Mouse (Mus musculus) liver, embryonic 12.5 days (tissue): ENCODE data around the gene Pheta2. TPM values are rescaled to one million over a fixed set of nuclear protein-coding genes. Genes with fewer than 3 reads are reported as not detected.
A peak's percentile ranks its signal among the peaks of the same experiment; 100 is the strongest.
"Not testable (repeated sequence)": the region's sequence is repeated elsewhere in the genome, so short reads cannot be mapped to it uniquely, and the experiment has no call there.

Experiments used
- ATAC-seq: fragments of 200-750 bp; cut with Nextera tagmentation; 2 replicates; pipeline ENCODE4 v1.8.0; 2017; ENCODE audit warnings: moderate number of reproducible peaks, mild to moderate bottlenecking, moderate library complexity
- H3K27ac ChIP-seq: fragments of 300-500 bp; sonication (generic); 2 replicates; pipeline ENCODE4 v1.5.1; 2016; ENCODE audit warnings: mild to moderate bottlenecking
- H3K27me3 ChIP-seq: fragments of 300-500 bp; sonication (generic); replicated peaks from 2 replicates; pipeline ENCODE4 v1.6.1; 2016; ENCODE audit warnings: mild to moderate bottlenecking, moderate library complexity
- H3K36me3 ChIP-seq: fragments of 300-500 bp; sonication (generic); 2 replicates; pipeline ENCODE4 v1.6.1; 2016; ENCODE audit warnings: mild to moderate bottlenecking, moderate library complexity
- H3K4me1 ChIP-seq: fragments of 300-500 bp; sonication (generic); 2 replicates; pipeline ENCODE4 v1.6.1; 2016
- H3K4me2 ChIP-seq: fragments of 300-500 bp; sonication (generic); 2 replicates; pipeline ENCODE4 v1.6.1; 2016; ENCODE audit warnings: mild to moderate bottlenecking, moderate library complexity
- H3K4me3 ChIP-seq: fragments of 300-500 bp; sonication (generic); 2 replicates; pipeline ENCODE4 v1.5.1; 2016; ENCODE audit warnings: mild to moderate bottlenecking, moderate library complexity
- H3K9ac ChIP-seq: fragments of 300-500 bp; sonication (generic); 2 replicates; pipeline ENCODE4 v1.6.1; 2016; ENCODE audit warnings: mild to moderate bottlenecking, moderate library complexity
- H3K9me3 ChIP-seq: fragments of 300-500 bp; sonication (generic); replicated peaks from 2 replicates; pipeline ENCODE4 v1.6.1; 2016; ENCODE audit warnings: mild to moderate bottlenecking, moderate library complexity
- WGBS: fragments of 180-500 bp; shearing (Covaris S2); methylation state at CpG from one replicate; pipeline ENCODE4 v1.1.7; 2016; ENCODE audit not compliant: insufficient replicate concordance; 5-methylcytosine and 5-hydroxymethylcytosine counted together
- polyA plus RNA-seq: library from polyadenylated mRNA; unstranded; fragments of >200 nt; fragmentation: Nextera tagmentation; extraction: Ambion mirVana; gene quantifications from 2 replicates; pipeline ENCODE4 v1.2.1, GENCODE M21; 2016

The Pheta2 gene
- polyA plus RNA-seq, 1 experiment from 2014 or later: 39.1 TPM

DNA sequence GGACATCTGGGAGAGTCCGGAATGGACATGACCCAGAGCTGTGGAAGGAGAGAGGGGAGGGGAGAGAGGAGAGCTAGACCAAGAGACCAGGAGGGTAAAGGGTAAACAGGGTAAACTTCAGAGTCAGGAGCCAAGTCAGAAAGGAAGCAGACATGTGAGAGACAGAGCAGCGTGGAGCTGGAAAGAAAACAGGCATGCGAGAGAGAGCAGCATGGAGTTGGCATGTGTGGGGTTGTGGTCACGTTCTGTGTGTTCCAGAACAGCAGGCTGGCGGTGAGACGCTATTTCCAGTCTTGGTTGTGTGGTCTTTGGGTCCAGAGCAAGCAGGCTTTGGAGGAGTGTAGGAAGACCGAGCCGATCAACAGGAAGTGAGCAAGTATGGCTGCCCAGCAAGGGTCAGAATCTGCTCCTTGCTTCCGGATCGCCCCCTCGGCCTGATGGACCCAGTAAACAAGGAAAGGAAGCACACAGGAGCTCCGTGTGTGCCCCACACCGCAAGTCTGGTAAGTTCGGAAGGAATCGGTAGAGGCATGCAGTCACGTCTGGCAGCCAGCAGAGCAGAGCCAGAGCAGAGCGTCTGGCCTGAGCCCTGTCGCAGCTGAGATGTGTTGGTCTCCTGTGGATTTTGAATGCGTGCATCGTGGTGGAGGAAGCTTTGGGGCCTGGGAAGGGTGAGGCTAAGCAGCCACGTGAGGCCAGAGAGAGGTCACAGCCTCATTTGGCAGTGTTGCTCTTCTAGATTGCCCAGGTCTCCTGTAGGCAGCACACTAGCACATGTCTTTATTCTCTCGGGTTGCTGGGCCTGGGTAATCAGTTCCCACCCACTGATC, 19.9 kb downstream of the Pheta2 start:
- Histone ChIP-seq H3K27me3 (no peaks in the 10 kb centered on the region), H3K27ac (peak overlapping the region; percentile 31; the same call in 1 of the 2 replicates), H3K4me3 (no peak overlapping the region), H3K9ac (no peak overlapping the region), H3K9me3 (no peaks in the 10 kb centered on the region), H3K4me1 (peaks cover 35% of the 10 kb centered on the region), H3K36me3 (no peaks in the 10 kb centered on the region), H3K4me2 (0 out of 2 replicates have a peak overlapping the region, but pooled peaks have one; percentile 3)
- ATAC-seq: no peak
- WGBS: 61% methylated on average over 22 of the region's 22 CpGs

DNA sequence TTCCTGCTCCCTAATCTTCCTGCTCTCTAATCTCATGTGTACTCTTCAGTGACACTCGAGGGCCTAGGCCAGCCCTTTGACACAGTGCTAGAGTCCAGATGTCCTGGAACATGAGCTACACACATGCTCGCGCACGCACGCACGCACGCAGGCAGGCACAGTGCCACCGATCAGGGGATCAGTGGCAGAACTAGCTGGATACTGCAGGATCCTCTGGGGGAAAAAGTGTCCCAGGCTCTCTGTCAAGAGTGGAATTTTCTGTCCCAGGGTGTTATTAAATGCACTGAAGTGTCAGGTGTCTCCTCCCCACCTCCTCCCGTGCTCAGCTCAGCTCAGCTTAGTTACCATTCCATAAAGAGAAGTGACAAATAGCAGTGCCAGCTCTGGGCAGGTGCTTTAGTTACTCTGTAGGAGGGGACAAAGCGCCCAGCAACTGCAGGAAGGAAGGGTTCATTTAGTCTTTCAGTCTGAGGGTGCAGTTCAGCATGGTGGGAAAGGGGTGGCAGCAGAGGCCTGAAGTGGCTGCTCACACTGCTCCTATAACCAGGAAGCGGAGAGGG, 22.8 kb downstream of the Pheta2 start:
- Histone ChIP-seq H3K4me1 (peaks cover 26% of the 10 kb centered on the region), H3K36me3 (no peaks in the 10 kb centered on the region), H3K9me3 (no peaks in the 10 kb centered on the region), H3K9ac (no peak overlapping the region), H3K4me2 (no peak overlapping the region), H3K4me3 (no peak overlapping the region), H3K27ac (peak overlapping the region; percentile 5), H3K27me3 (no peaks in the 10 kb centered on the region)
- WGBS: 74% methylated on average over 11 of the region's 11 CpGs
- peak; percentile 54; the same call in 1 of the 2 replicates for ATAC-seq

DNA sequence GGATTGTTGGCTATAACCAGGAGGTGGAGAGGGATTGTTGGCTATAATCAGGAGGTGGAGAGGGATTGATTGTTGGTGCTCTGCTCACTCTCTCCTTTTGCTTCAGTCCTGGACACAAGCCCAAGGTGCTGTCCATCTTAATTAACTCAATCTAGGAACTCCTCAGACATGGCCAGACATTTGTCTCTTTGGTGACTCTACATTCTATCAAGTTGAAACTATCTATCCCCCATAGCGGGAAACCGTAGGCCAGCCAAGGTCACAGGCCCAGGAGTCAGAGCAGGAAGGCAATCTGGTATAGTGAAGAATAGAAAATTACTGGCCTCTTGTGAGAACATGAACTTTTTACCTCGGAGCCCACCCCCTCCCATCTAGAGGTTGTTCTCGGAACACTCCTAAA, 23.5 kb downstream of the Pheta2 start:
- WGBS: 77% methylated on average over 4 of the region's 4 CpGs

DNA sequence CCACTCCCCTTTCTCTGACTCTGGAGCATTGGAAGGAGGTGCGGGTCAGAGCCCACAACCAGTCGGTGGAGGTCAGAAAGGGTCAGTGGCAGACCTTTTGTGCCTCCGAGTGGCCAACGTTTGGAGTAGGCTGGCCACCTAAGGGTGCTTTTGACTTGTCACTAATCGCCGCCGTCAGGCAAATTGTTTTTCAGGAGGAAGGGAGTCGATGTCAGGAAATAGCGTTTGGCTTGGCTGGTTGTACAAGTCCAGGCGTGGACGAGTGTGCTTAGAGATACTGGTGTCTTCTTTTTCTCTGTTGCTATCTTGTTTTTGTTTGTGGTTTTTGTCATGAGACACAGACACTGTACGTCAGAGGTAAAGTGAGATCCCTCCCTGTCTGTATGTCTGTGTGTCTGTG, 25.1 kb downstream of the Pheta2 start:
- ATAC-seq, H3K36me3 ChIP-seq, H3K27me3 ChIP-seq, H3K4me2 ChIP-seq, H3K9ac ChIP-seq, H3K4me3 ChIP-seq, H3K9me3 ChIP-seq, H3K27ac ChIP-seq: not testable (repeated sequence)
- peaks cover 20% of the 10 kb centered on the region for H3K4me1 ChIP-seq
- WGBS: 32% methylated on average over 11 of the region's 12 CpGs

More for the DNA sequence above, 23.5 kb downstream of the Pheta2 start:
- Histone ChIP-seq H3K4me3 (no peak overlapping the region), H3K27me3 (no peaks in the 10 kb centered on the region), H3K36me3 (no peaks in the 10 kb centered on the region), H3K9ac (no peak overlapping the region), H3K4me2 (no peak overlapping the region), H3K27ac (no peak overlapping the region), H3K9me3 (no peaks in the 10 kb centered on the region), H3K4me1 (peaks cover 26% of the 10 kb centered on the region)
- no peak for ATAC-seq

DNA sequence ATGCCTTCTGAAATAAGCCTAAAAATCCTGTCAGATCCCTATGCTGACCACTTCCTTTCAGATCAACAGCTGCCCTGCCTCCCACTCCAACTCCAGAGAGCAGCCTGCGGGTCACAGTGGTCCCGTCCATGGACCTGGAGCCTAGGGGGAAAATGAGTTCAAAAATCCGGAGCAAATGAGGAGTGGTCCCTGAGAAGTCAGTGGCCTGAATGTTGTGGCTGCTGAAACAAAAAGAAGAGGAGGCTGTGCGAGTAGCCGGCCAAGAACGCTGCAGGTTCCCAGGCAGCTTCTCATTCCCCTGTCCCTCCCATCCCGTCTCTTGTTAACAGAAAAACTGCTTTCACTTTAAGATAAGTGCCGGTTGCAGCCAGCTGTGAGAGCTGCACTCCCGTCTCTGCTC, 25.8 kb downstream of the Pheta2 start:
- peak overlapping the region; percentile 49 for H3K4me2 ChIP-seq
- 9% methylated on average over 6 of the region's 9 CpGs for WGBS
- H3K36me3 ChIP-seq, H3K27ac ChIP-seq, H3K27me3 ChIP-seq, ATAC-seq, H3K4me3 ChIP-seq, H3K9me3 ChIP-seq, H3K9ac ChIP-seq: not testable (repeated sequence)
- peaks cover 14% of the 10 kb centered on the region for H3K4me1 ChIP-seq

DNA sequence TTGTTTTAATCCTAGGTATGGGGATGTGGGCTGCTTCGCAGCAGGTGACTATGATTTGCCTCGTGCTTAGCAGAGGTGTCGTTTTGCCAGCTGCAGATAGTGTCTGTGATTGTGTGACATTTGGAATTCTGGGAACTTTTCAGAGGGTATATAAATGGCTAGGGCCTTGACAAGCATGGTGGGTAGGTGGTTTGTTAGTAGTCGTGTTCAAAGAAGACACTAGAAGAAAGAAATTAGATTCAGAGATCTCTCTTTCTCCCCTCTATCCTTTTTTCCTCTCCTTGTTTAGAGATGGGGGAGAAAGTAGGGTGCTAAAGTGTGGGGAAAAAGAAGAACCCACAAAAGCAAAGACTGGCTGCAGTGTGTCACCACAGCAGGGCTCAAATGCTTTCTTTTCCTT, 29.4 kb downstream of the Pheta2 start:
- Histone ChIP-seq H3K4me2 (no peak overlapping the region), H3K27ac (no peak overlapping the region)

DNA sequence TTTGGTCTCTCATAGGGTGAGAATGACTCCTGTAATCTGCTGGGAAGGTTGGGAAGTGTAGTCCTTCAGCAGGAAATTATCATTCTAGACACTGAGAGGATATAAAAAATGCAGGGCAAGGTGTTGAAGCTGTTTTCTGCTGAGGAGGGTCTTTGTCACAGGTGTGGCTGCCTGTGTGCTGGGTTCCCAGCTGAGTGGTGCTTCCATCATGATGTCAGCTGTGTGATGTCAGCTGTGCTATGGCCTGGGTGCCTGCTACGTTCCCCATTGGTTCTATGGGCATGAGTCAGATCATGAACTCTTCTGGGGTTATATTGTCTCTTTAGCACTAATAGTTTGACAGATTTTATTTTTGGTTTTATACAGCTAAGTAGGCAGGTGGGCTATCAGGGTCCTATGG, 30.1 kb downstream of the Pheta2 start:
- peaks cover 5% of the 10 kb centered on the region; the same call in 1 of the 2 replicates for H3K36me3 ChIP-seq
- 70% methylated on average over 1 of the region's 1 CpGs for WGBS
- H3K9me3 ChIP-seq: no peaks in the 10 kb centered on the region
- H3K4me1 ChIP-seq: no peaks in the 10 kb centered on the region
- H3K4me2 ChIP-seq: no peak overlapping the region
- no peak for ATAC-seq
- H3K27ac ChIP-seq: no peak overlapping the region
- H3K4me3 ChIP-seq: no peak overlapping the region
- no peaks in the 10 kb centered on the region for H3K27me3 ChIP-seq
- H3K9ac ChIP-seq: no peak overlapping the region

More for the DNA sequence above, 29.4 kb downstream of the Pheta2 start:
- Histone ChIP-seq H3K9ac (no peak overlapping the region), H3K4me3 (no peak overlapping the region), H3K4me1 (no peaks in the 10 kb centered on the region), H3K36me3 (no peaks in the 10 kb centered on the region), H3K27me3 (no peaks in the 10 kb centered on the region), H3K9me3 (no peaks in the 10 kb centered on the region)
- WGBS: 68% methylated on average over 4 of the region's 4 CpGs
- no peak for ATAC-seq

DNA sequence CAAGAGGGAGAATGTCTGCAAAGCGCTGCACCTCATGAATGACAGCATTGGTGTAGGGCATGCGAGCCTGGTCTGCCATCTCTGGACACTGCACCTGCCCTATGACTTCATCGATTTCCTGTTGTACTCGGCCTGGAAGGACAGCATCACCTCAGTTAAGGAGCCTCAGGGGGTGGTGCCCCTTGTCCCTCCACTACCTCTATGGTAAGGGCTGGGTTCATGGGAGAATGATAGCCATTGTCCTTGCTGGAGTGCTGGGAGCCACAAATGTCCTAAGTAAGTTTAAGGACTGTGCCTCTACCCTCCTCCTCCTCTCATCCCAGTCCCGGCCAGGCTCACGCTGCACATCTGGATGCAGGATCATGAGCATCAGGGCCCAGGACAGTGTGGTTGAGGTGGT, 33.7 kb downstream of the Pheta2 start:
- ATAC-seq: no peak
- Histone ChIP-seq H3K9ac (no peak overlapping the region), H3K27ac (no peak overlapping the region), H3K27me3 (no peaks in the 10 kb centered on the region; the same call in 1 of the 2 replicates), H3K9me3 (no peaks in the 10 kb centered on the region), H3K36me3 (peaks cover 6% of the 10 kb centered on the region; the same call in 1 of the 2 replicates), H3K4me3 (no peak overlapping the region), H3K4me2 (no peak overlapping the region), H3K4me1 (no peaks in the 10 kb centered on the region)
- WGBS: 75% methylated on average over 6 of the region's 6 CpGs

DNA sequence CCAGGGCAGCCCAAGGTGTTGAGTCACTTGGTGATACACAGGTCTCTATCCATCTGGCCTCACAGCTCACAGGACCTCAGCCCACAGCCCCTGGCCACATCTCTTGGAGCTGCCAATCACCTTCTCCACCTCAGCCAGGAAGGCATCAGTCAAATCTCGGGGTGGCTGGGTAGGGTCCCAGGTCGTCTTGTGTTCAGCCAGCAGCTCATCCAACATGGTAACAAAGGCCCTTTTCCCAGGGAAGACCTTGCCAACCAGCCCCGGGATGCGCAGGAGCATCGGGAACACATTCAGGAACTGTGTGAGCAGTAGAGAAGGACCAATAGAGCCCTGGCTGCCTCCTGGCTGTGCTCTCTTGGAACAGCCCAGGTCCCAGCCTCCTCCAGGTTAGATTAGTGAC, 34.2 kb downstream of the Pheta2 start:
- 0 out of 2 replicates have a peak, but pooled peaks cover 4% of the 10 kb centered on the region for H3K4me1 ChIP-seq
- H3K36me3 ChIP-seq: peaks cover 6% of the 10 kb centered on the region; the same call in 1 of the 2 replicates
- H3K4me3 ChIP-seq: no peak overlapping the region
- 63% methylated on average over 5 of the region's 5 CpGs for WGBS
- no peak overlapping the region for H3K4me2 ChIP-seq
- no peak for ATAC-seq
- no peaks in the 10 kb centered on the region; the same call in 1 of the 2 replicates for H3K27me3 ChIP-seq
- H3K9me3 ChIP-seq: no peaks in the 10 kb centered on the region
- H3K27ac ChIP-seq: no peak overlapping the region
- H3K9ac ChIP-seq: no peak overlapping the region

DNA sequence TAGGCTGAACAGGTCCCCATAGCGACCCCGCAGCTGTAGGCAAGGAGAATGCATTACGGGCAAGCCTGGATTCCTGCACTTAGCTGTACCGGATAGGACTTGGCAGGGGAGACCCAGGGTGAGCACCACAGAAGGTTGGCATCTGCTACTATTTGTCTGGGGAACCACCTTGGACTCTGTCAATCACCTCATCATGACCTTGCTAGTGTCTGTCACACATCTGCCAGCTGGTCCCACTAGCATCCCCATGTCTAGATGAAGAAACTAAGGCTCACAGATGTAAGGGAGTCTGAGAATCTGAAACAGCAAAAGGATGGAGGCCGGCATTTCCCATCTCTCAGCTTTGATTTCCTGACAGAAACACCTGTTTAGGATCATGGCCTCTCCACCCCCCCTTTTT, 35.7 kb downstream of the Pheta2 start:
- WGBS: 73% methylated on average over 5 of the region's 5 CpGs
- H3K4me3 ChIP-seq: no peak overlapping the region
- H3K9ac ChIP-seq: no peak overlapping the region
- no peaks in the 10 kb centered on the region for H3K9me3 ChIP-seq
- H3K4me1 ChIP-seq: peaks cover 8% of the 10 kb centered on the region; the same call in 1 of the 2 replicates
- peaks cover 2% of the 10 kb centered on the region; the same call in 1 of the 2 replicates for H3K27me3 ChIP-seq
- no peak overlapping the region for H3K4me2 ChIP-seq
- H3K27ac ChIP-seq: no peak overlapping the region
- H3K36me3 ChIP-seq: peaks cover 6% of the 10 kb centered on the region; the same call in 1 of the 2 replicates
- ATAC-seq: no peak

DNA sequence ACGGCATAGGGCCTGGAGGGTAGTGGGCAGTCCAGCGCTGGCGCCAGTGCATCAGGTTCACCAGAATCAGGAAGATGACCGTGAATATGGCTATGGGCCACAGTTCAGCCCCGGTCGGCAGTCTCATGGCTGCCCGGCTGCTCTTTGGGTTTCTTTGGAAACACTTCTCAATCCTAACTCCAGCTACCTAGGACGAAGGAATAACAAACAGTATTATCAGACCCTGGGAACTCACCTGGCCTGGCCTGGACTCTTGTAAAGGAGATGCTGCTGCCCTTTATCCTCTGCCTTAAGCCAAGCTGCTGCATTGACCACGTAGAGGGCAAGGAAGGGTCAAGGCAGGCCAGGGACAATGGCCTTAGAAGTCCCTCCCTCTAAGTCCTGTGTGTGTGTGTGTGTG, 37.1 kb downstream of the Pheta2 start:
- no peak overlapping the region for H3K27ac ChIP-seq
- no peak overlapping the region for H3K9ac ChIP-seq
- no peaks in the 10 kb centered on the region for H3K9me3 ChIP-seq
- no peak overlapping the region for H3K4me3 ChIP-seq
- no peak overlapping the region for H3K4me2 ChIP-seq
- peaks cover 6% of the 10 kb centered on the region; the same call in 1 of the 2 replicates for H3K36me3 ChIP-seq
- no peak for ATAC-seq
- peaks cover 7% of the 10 kb centered on the region; the same call in 1 of the 2 replicates for H3K27me3 ChIP-seq
- WGBS: 70% methylated on average over 9 of the region's 9 CpGs
- H3K4me1 ChIP-seq: peaks cover 22% of the 10 kb centered on the region; the same call in 1 of the 2 replicates
